In the genomic region with DNA sequence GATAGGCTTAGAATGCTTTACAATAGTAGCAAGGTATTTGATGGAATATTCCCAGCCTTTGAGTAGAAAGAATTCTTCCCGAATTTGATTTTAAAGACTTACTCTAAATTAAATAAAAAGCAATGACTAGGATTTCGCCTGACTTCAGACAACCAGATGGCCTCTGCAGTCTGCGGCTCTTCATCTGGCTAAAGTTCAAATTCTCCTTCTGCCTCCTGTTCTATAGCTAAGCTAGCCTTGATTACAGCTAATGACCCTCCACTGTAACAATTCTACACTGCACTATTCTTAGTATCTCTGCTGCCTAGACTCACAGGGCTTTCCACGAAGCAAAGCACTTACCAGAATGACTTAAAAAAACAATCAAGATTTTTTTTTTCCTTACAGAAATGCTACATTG, we compare ENCODE assay signal across 19 mouse cellular contexts.
A peak's percentile ranks its signal among the peaks of the same experiment; 100 is the strongest.
DNase-seq lines count a peak whose midpoint lies in the region; ATAC-seq and TF ChIP-seq lines count a peak whose summit lies in the region.
"Had no signal": no experiment of that assay in that cellular context is flagged by ENCODE, and none has a peak within 500 bp of the region (broad histone marks: within the 10 kb centered on the region; RNA-seq: fewer than 3 reads in every experiment).

No protein-coding gene starts in this region.

- H3K4me1 ChIP-seq in midbrain, postnatal 0 days (ENCODE audit: insufficient read depth, low read length) = no peaks in the 10 kb centered on the region
- no peaks in the 10 kb centered on the region for H3K4me1 ChIP-seq in midbrain, embryonic 13.5 days (replicated peaks)
- H3K4me1 ChIP-seq: embryonic facial prominence, embryonic 12.5 days; limb, embryonic 15.5 days; megakaryocyte, embryonic 14.5 days had no signal

- H3K4me2 ChIP-seq in midbrain, postnatal 0 days (ENCODE audit: low read depth, low read length, poor library complexity, severe bottlenecking) = no peak overlapping the region
- H3K4me2 ChIP-seq in midbrain, embryonic 13.5 days (replicated peaks) = no peak overlapping the region
- H3K4me2 ChIP-seq: embryonic facial prominence, embryonic 12.5 days; limb, embryonic 15.5 days had no signal

- no peaks in the 10 kb centered on the region for H3K36me3 ChIP-seq in midbrain, postnatal 0 days (ENCODE audit: insufficient read depth, low read length)
- no peaks in the 10 kb centered on the region for H3K36me3 ChIP-seq in midbrain, embryonic 13.5 days
- H3K36me3 ChIP-seq: embryonic facial prominence, embryonic 12.5 days; limb, embryonic 15.5 days had no signal

- H3K27me3 ChIP-seq in midbrain, postnatal 0 days (ENCODE audit: insufficient read depth, low read length) = no peaks in the 10 kb centered on the region
- H3K27me3 ChIP-seq in midbrain, embryonic 13.5 days = no peaks in the 10 kb centered on the region
- H3K27me3 ChIP-seq: embryonic facial prominence, embryonic 12.5 days; limb, embryonic 15.5 days; megakaryocyte, embryonic 14.5 days had no signal

- no peak for TF ChIP-seq CTCF in midbrain, postnatal 0 days (IDR thresholded peaks at IDR 0.05)

- no peak overlapping the region for H3K27ac ChIP-seq in midbrain, postnatal 0 days (ENCODE audit: low read depth, low read length)
- no peak overlapping the region for H3K27ac ChIP-seq in midbrain, embryonic 13.5 days
- H3K27ac ChIP-seq: embryonic facial prominence, embryonic 12.5 days; gastrocnemius, adult 2 months; limb, embryonic 15.5 days had no signal

- 0 out of 2 replicates have a peak, but pooled peaks have one; percentile 7 for ATAC-seq in frontal cortex, adult (ENCODE audit: low TSS enrichment)
- ATAC-seq in midbrain, postnatal 0 days (ENCODE audit: low FRiP score) = no peak
- no peak for ATAC-seq in midbrain, embryonic 13.5 days
- ATAC-seq: activated CD4-positive, CD25-positive, alpha-beta regulatory T cell, adult 4 months; midbrain, embryonic 16.5 days; Patski had no signal

- no peak for DNase-seq in frontal cortex, postnatal 14 days (ENCODE audit: low spot score in 2 of 2)
- peak; percentile 63 for DNase-seq in midbrain, postnatal 0 days (ENCODE audit: low spot score)
- DNase-seq in cerebellum, postnatal 10 days = peak; percentile 66 to 81
- no peak for DNase-seq in heart, postnatal 4 days
- DNase-seq in adrenal gland, adult (ENCODE audit: inconsistent age in 2 of 2, low spot score in 1 of 2) = no peak
- DNase-seq: gastrocnemius, adult 2 months; heart, adult 11 months; kidney, adult 9 months; kidney, postnatal 4 days; lung, postnatal 14 days; thymus, adult 2 months had no signal

- no peaks in the 10 kb centered on the region for H3K9me3 ChIP-seq in midbrain, postnatal 0 days (ENCODE audit: low read length)
- no peaks in the 10 kb centered on the region for H3K9me3 ChIP-seq in midbrain, embryonic 13.5 days
- H3K9me3 ChIP-seq: embryonic facial prominence, embryonic 12.5 days; limb, embryonic 15.5 days; megakaryocyte, embryonic 14.5 days had no signal

- H3K9ac ChIP-seq in midbrain, postnatal 0 days (replicated peaks; ENCODE audit: low read length, poor library complexity, severe bottlenecking) = no peak overlapping the region
- H3K9ac ChIP-seq in midbrain, embryonic 13.5 days (replicated peaks) = no peak overlapping the region
- H3K9ac ChIP-seq: embryonic facial prominence, embryonic 12.5 days; limb, embryonic 15.5 days had no signal

- H3K4me3 ChIP-seq in midbrain, postnatal 0 days (ENCODE audit: low read depth, low read length) = no peak overlapping the region
- no peak overlapping the region for H3K4me3 ChIP-seq in midbrain, embryonic 13.5 days (replicated peaks)
- H3K4me3 ChIP-seq: embryonic facial prominence, embryonic 12.5 days; gastrocnemius, adult 2 months; limb, embryonic 15.5 days; megakaryocyte, embryonic 14.5 days had no signal

- 83% methylated on average over 4 of the region's 4 CpGs for WGBS in midbrain, postnatal 0 days
- 86% methylated on average over 4 of the region's 4 CpGs for WGBS in midbrain, embryonic 13.5 days

Comparison
In these comparisons a context has a peak if more than half of its experiments do, and no peak if none do; other contexts are left out.
1. DNase-seq: peak in midbrain, postnatal 0 days (single experiment) and cerebellum, postnatal 10 days (2 of 2); none in frontal cortex, postnatal 14 days (0 of 2), heart, postnatal 4 days (single experiment) and adrenal gland, adult (0 of 2).